Mouse (Mus musculus): ENCODE data around the gene Upk2.

The Upk2 gene

GRCm38 (mm10) chr9:44406906-44407751 lies 47.6 kb downstream of the Upk2 start, which contains the start of the genes Rps25 and Trappc4:
Gene Rps25 (plus strand): TSS chr9:44407139.
Gene Trappc4 (minus strand): TSS chr9:44407600.
- DNase-seq, result peak; percentile 94

GRCm38 (mm10) chr9:44405011-44405410 lies 49.8 kb downstream of the Upk2 start:
- no peak for DNase-seq

Data from thymus, postnatal 25 days (tissue).